Mouse (Mus musculus) granulocyte monocyte progenitor cell, adult 5-6 weeks (primary cell): ENCODE data around the gene Tmem59l. TPM values are rescaled to one million over a fixed set of nuclear protein-coding genes. Genes with fewer than 3 reads are reported as not detected.

ENCODE experiments used
- ATAC-seq: replicated peaks from 2 replicates; pipeline ENCODE4 v1.8.0; 2016; ENCODE audit warnings: mild to moderate bottlenecking, moderate TSS enrichment, inconsistent platforms; ENCODE audit not compliant: poor library complexity, severe bottlenecking
- total RNA-seq, 2 experiments: library from RNA; stranded (forward) in 1 of 2; stranded (reverse) in 1 of 2; fragments of 200-712, 200-1000 nt in 1 of 2; fragments of >200 nt in 1 of 2; fragmentation: Nextera tagmentation in 1 of 2; gene quantifications; 2 replicates each; pipeline ENCODE4 v1.2.3; 2014 to 2017

Gene Tmem59l
- total RNA-seq, 2 experiments from 2014 or later = not detected

DNA sequence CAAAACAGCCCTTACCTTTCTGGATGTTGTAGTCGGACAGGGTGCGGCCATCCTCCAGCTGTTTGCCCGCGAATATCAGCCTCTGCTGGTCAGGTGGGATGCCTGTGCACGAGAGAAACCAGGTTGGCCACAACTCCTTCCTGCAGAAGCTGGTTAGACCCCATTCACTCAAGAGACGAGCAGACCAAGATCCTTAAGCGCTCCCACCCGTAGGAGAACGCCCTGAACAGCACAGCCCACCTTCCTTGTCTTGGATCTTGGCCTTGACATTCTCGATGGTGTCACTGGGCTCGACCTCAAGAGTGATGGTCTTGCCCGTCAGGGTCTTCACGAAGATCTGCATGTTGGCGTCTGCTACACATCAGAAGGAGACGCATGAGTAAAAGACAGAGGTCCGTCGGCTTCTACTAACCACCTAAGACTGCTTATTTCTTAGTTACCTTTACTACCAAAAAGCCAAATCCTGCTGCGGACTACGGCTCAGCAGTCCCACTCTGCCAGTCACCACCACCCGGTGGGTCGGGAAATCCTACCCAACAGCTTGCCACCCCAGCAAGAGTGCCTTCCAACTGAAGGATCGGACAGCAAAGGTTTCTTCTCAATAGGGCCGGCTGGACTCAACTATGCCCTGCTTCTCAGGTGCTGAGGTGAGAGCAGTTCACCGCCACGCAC, 22.3 kb upstream of the Tmem59l start:
- ATAC-seq = no peak

DNA sequence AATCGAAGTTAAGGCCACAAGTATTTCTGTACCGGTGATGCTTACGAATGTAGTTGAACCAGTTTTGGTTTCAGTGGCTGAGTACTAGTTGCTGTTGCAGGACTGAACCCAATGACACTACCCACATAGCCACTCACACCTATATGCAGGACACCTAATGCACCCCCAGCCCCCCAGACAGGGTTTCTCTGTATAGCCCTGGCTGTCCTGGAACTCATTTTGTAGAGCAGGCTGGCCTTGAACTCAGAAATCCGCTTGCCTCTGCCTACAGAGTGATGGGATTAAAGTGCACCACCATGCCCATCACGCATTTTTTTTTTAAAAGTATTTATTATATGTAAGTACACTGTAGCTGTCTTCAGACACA, 19.9 kb upstream of the Tmem59l start:
- ATAC-seq = no peak

DNA sequence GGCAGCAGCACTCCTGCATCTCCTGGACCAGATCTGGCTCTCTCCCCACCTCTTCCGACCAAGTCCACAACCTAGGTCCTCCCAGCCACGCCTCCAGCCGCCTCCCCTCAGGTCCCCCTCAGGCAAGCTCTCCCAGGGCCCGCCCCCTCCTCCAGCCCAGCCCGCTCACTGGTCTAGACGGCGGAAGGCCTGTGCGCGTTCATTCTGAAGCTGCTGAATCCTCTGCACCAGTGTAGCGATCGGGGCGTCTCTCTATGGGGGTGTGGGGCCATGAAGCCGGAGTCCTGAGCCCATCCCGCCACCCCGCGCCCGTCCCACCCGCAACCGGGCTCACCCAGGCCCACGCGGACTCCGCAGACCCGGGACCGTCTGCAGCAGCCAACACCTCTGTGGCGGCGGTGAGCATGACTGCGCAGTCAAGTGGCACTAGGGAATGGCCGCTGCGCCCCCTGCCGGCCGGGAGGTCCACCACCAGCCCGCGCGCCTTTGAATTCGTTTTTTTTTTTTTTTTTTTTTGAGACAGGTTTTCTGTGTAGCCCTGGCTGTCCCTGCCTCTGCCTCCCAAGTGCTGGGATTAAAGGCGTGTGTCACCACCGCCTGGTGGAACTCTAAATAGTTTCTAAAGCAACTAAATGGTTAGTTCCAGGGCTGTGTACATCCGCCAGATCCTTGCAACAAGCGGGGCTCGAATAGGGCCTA, 19.3 kb upstream of the Tmem59l start, which contains the start of gene Rex1bd:
TSS of gene Rex1bd (minus strand) at position 425 of the 699 bp plus-strand sequence.
- peak; percentile 67 for ATAC-seq

DNA sequence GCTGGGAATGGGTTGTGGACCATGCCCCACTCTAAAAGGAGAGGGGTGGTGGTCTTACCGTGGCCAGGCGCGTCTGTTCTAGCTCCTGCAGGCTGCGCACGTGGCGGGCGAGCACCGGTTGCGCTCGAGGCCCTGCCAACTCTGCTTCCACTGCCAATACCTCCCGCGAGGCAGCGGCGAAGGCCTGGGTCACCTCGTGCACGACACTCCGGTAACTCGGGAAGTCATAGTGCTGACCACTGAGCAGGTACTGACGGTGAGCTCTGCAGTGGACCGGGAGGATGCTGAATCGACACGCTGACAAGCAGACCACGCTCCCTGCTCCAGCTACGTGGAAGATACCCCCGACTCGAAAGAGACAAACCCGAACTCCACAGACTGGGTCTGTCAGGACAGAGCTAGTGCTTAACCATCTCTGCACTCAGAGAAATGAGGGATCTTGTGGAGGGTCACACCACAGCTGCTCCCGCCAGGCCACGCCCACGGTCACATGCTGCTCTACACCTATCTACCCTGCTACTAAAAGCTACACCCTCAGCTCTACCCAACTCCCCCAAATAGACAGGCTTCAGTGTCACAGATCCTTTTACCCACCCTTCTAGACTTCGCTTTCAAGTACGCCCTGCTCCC, 18.7 kb upstream of the Tmem59l start:
- ATAC-seq = peak; percentile 7; the same call in 1 of the 2 replicates

DNA sequence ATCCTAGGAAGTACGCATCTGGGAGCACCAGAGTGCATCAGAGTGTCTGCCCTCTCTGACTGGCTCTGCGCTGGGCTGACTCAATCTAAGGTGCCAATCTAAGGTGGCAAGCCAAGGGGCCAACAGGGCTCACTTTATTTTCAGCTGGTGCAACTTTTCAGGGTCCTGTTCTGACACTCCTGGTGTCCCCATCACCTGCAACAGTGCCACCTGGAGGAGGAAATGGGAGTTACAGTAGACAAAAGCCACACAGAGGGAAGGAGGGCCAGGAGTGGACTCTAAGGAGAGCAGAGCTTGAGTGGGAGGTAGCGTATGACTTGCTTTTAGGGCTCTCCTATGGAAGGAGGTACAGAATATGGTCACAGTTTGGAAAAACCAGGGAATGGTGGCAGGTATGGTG, 17.7 kb upstream of the Tmem59l start:
- peak; percentile 36; the same call in 1 of the 2 replicates for ATAC-seq

DNA sequence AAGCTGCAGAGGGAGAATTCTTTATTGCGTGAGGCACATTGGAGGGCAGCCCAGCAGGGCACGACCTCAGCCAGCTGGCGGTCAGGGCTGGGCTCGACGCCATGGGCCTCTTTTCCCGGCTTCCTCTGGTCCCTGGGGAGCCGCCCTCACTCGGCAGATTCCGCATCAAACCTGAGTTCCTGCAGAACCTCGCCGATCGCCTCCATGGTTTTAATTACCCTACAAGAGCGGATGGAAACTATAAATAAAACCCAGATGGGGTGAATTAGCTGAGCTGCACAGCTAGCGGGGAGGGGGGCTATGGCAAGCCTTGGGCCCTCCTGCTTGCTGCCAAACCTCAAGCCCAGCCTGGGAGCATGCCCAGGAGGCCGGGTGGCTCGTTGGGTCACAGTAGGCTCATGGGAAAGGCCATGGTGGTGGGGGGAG, 17.1 kb upstream of the Tmem59l start:
- no peak for ATAC-seq

DNA sequence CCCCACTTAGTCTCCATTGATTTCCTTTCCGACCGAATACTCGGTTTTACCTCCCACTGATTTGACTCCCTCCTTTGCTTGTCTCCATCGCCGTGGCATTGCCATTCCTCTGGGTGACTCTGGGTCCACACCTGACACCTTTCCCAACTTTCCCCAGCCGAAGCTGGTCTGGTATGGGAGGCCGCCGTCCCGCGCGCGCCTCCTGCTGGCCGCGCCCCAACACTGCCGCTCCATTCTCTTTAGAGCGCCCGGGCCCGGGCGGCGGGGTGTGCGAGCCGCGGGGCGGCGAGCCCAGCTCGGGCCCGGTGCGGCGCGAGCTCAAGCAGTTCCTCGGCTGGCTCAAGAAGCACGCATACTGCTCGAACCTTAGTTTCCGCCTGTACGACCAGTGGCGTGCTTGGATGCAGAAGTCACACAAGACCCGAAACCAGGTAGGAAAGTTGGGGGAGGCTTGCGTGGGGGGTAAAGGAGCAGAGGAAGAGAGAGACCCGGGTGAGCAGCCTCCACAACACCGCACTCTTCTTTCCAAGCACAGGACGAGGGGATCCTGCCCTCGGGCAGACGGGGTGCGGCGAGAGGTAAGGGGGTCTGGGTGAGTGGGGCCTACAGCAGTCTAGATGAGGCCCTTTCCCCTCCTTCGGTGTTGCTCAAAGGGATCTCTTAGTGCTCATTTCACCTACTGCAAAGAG, 16.0 kb upstream of the Tmem59l start:
- peak; percentile 32 for ATAC-seq

DNA sequence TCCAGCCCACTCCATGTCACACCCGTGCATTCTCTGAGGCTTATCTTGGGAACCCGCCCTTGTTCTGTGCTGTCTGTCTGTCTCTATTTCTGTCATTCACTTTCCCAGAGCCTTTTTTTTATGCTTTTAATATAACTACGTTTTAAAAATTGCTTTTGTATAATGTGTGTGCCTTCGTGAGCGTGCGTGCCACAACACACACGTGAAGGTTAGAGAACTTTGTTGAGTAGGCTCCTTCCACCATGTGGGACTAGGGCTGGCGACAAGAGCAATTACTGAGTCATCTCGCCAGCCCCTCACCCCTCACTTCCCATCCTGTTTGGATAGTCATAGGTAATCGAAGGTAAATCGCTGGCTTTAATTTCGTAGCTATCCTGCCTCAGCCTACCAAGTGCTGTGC, 15.4 kb upstream of the Tmem59l start:
- ATAC-seq = no peak

DNA sequence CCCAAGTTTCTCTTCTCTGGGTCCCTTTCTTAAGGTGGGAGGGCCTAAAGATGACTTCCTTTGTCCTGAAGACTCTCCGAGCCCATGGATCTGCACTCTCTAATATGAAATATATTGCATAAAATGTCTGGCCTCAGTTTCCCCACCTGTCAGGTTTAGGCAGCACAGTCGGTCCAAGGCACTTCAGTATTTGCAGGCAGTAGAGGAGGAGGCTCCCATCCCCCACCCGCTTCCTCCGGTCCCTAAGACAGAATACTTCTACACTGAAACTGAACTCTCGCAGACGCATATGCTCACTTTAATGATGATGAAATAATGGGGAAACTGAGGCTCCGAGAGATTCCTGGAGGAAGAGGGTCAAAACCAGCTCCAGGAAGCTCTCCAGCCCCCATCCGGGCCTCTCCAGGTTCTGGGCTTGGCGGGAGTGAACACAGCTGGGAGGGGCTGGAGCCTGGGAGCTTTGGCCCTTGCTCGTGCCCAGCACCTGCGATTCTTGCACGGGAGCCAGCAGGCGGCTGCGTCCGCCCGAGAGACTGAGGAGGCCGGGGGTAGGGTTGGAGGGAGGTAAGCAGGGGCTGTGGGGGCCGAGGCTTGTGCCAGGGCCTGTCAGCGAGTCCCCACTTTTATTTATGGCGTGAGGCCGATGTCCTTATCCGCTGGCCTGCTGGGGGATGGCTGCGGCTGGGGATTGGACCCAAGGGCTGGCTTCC, 14.8 kb upstream of the Tmem59l start:
- ATAC-seq = no peak

DNA sequence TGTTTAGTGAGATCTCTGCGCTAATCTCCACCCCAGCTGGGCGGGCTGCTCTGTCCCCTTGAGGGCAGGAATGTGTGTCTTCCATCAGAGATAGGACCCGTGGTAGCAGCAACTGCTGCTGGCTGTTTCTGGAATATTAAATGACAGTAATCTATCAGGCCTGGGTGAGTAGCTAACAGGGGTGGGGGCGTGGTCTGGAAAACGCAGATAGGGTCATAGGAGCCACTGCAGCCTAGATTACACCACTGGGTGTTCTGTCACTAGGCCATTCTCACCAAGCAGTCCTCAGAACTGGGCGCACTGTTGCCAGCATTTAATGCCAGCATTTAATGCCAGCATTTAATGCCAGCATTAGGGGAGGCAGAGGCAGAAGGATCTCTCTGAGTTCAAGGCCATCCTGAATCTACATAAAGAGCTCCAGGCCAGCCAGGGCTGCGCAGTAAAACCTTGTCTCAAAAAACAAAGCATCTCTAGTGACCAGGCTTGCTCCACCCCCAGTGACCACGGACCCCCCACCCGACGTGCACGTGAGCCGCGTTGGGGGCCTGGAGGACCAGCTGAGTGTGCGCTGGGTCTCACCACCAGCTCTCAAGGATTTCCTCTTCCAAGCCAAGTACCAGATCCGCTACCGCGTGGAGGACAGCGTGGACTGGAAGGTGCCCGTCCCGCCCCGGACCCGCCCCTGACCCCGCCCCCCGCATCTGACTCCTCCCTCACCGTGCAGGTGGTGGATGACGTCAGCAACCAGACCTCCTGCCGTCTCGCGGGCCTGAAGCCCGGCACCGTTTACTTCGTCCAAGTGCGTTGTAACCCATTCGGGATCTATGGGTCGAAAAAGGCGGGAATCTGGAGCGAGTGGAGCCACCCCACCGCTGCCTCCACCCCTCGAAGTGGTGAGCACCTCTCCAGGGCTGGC, 13.5 kb upstream of the Tmem59l start:
- peak; percentile 37 for ATAC-seq

DNA sequence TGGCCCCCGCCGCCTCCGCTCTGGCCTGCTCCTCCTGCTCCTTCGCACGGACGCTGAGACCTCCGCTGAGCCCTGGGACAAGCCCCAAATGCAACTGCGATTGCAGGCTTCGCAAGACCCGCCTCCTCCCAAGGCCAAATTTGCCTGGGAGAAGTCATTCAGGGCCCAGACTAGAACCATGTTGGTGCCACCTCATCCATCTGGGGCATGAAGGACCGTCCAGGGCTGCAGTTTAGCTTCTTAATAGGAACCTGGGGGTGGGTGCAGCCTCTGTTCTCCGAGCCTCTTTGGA, 8.6 kb upstream of the Tmem59l start:
- no peak for ATAC-seq

DNA sequence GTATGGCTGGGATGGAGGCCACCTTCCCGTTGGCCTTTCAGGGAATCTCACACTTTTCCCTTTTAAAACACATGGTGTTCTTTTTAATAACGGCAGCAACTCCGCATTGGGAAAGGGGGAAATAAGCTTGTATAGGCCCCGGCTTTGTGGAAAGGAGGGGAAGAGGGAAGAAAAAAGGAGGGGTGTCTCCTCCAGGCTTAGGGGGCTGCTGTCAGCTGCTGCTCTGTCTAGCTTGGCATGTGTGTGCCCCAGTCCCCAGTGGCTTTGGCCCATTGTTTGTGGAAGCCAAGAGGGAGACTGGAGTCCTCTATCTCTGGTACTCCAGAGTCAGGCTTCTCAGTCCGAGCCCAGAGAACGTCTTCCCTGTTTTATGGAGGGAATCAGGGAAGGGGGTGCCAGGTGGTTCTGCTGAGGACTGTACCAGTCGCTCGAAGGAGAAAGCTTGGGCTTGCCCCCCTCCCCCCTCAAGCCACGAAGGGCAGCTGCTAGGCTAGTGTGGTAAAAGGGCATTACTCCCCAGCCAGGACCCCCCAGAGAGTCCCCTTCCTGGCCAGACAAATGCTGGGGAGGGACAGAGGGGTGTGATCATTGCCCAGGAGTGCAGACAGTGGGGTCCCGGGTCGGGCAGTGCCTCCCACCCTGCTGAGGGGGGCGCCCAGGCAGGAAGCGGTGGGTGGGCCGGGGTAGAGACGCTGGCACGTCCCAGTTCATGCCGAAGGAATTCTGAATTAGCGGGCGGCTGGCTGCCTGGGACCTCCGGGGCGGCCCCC, 8.0 kb upstream of the Tmem59l start:
- no peak for ATAC-seq

DNA sequence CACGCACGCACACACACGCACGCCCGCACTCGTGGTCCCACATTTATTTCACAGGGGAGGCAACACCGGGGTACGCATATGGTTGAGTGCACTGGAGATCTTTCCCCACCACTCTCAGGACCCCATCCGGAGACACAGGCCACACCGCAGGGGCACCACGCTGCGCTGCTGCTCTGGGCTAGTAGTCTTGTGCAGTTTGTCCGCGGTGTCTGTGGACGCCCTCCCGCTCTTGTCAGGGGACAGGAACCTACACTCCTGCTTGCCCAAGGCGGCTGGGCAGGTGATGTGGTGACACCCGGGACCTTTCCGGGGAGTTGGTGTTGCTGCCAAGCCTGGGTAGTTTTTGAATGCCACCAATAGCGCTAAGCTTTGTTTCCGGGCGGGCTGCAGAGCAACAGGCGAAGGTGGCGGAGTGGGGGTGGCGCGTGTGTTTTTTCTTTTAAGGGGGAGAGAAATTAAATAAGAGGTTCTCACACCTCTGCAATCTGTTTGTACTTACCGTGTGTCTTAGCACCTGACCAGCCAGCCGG, 7.3 kb upstream of the Tmem59l start:
- ATAC-seq = peak; percentile 15; the same call in 1 of the 2 replicates

DNA sequence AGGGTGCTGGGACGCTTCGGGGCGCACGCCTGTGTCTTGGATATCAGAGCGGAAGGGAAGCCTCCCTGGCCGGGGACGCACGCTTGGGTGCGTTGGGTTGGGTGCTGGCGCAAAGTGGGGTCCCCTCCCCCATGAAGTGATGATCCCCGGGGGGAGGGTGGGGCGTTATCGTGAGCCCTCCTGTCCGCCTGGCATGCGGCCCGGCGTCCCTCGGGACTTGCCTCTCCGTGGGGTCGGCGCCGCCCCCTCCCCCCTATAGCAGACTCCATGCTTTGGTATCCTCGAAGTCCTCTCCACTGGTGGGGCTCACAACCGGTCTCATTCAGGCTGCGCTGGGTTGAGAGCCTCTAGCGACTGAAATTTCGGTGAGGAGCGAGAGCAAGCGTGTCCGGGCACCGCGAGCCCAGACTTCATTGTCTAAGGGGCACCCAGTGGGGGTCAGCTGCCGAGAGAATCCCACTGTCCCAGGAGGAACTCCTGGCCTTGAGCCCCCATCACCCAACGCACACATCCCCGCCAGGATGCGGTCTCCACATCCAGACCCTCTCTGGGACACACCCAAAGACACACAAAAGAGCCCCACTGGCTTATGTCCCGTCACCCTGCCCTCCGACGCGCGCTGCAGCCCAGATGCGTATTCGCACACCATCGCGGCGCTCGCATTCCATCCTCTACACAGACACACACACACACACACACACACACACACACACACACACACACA, 6.7 kb upstream of the Tmem59l start:
- no peak for ATAC-seq

DNA sequence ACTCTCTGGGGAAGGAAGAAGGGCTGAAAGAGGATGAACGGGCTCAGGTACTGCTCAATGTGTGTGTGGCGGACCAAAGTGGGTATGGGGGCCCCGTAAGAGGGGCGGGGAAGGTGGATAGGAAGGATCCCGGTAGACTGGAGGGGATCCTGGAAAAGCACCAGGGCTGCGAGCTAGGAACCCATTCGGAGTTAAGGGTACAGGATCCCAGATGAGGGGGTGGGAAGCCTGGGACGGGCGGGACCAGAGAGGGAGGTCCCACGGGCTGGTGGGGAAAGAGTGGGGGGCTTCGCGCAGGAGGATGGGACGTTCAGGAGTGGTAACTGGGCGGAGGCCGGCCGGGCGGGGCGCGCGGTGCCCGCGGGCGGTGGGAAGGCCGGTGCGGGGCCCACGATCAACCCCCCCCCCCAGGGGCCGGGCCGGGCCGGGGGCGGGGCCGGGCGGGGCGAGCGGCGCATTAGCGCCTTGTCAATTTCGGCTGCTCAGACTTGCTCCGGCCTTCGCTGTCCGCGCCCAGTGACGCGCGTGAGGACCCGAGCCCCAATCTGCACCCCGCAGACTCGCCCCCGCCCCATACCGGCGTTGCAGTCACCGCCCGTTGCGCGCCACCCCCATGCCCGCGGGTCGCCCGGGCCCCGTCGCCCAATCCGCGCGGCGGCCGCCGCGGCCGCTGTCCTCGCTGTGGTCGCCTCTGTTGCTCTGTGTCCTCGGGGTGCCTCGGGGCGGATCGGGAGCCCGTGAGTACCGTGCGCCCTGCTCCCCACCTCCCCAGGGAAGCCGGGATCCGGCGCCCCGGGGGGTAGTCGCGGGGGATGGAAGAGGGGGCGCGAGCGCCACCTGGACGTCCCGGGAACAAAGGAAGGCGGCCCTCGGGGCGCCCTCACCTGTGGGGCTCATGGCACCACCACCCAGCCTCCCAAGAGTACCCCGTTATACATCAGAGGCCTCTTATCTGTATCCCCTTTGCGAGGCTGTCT, 5.8 kb upstream of the Tmem59l start, which contains the start of gene Crlf1:
TSS of gene Crlf1 (plus strand) at position 495 of the 977 bp plus-strand sequence.
- no peak for ATAC-seq

DNA sequence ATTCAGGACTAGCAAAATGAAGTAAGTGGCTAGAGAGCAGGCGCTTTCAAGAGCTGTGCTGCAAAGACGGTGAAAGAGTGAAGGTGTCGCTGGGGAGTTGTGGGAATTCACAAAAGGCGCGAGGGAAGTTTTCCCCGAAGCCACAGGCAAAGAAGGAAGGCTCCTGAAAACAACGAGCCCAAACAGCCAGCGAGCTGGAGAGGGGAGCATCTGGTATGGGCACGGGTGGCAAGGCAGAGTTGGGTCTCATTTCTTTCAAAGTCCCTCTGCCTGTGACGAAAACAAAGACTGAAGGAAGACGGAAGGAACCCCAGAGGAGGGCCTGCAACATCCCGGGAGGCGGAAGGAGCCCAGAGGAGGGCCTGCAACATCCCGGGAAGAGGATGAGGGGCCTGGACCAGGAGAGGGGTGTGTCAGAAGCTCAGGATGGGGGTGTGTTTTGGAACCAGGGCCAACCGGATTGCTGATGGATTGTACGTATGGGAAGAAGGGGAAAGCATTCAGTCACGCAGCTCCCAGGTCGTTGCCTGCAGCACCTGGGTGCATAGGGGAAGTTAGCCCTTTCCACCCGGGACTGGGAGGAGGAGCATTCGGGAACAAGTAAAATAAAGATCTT, 3.8 kb upstream of the Tmem59l start:
- no peak for ATAC-seq
